Mouse (Mus musculus) kidney, embryonic 15.5 days (tissue): ENCODE data around the gene Clec3b. TPM values are rescaled to one million over a fixed set of nuclear protein-coding genes. Genes with fewer than 3 reads are reported as not detected.

ENCODE experiments used
- ATAC-seq: fragments of 200-750 bp; cut with Nextera tagmentation; replicated peaks from 2 replicates; pipeline ENCODE4 v1.8.0; 2017; ENCODE audit warnings: moderate TSS enrichment; ENCODE audit not compliant: low FRiP score
- H3K27ac ChIP-seq: fragments of 300-500 bp; sonication (generic); 2 replicates; pipeline ENCODE4 v1.5.1; 2015; ENCODE audit warnings: mild to moderate bottlenecking, inconsistent platforms
- H3K27me3 ChIP-seq: fragments of 300-500 bp; sonication (generic); 2 replicates; pipeline ENCODE4 v1.6.1; 2015; ENCODE audit warnings: inconsistent platforms
- H3K36me3 ChIP-seq: fragments of 300-500 bp; sonication (generic); 2 replicates; pipeline ENCODE4 v1.6.1; 2015; ENCODE audit warnings: inconsistent platforms
- H3K4me1 ChIP-seq: fragments of 300-500 bp; sonication (generic); 2 replicates; pipeline ENCODE4 v1.6.1; 2015; ENCODE audit warnings: inconsistent platforms
- H3K4me2 ChIP-seq: fragments of 300-500 bp; sonication (generic); 2 replicates; pipeline ENCODE4 v1.6.1; 2015; ENCODE audit warnings: moderate library complexity, mild to moderate bottlenecking, inconsistent platforms
- H3K4me3 ChIP-seq: fragments of 300-500 bp; sonication (generic); replicated peaks from 2 replicates; pipeline ENCODE4 v1.5.1; 2015; ENCODE audit warnings: mild to moderate bottlenecking, inconsistent platforms
- H3K9ac ChIP-seq: fragments of 300-500 bp; sonication (generic); 2 replicates; pipeline ENCODE4 v1.6.1; 2015; ENCODE audit warnings: mild to moderate bottlenecking, inconsistent platforms
- H3K9me3 ChIP-seq: fragments of 300-500 bp; sonication (generic); replicated peaks from 2 replicates; pipeline ENCODE4 v1.6.1; 2016; ENCODE audit warnings: inconsistent platforms
- WGBS: fragments of 180-500 bp; shearing (Covaris S2); methylation state at CpG from one replicate; pipeline ENCODE4 v1.1.7; 2015; ENCODE audit warnings: mixed read lengths; 5-methylcytosine and 5-hydroxymethylcytosine counted together
- polyA plus RNA-seq: library from polyadenylated mRNA; unstranded; fragments of >200 nt; fragmentation: Nextera tagmentation; extraction: Ambion mirVana; gene quantifications from 2 replicates; pipeline ENCODE4 v1.2.1, GENCODE M21; 2015

Clec3b gene
- polyA plus RNA-seq, 1 experiment from 2014 or later: 1.6 TPM

DNA sequence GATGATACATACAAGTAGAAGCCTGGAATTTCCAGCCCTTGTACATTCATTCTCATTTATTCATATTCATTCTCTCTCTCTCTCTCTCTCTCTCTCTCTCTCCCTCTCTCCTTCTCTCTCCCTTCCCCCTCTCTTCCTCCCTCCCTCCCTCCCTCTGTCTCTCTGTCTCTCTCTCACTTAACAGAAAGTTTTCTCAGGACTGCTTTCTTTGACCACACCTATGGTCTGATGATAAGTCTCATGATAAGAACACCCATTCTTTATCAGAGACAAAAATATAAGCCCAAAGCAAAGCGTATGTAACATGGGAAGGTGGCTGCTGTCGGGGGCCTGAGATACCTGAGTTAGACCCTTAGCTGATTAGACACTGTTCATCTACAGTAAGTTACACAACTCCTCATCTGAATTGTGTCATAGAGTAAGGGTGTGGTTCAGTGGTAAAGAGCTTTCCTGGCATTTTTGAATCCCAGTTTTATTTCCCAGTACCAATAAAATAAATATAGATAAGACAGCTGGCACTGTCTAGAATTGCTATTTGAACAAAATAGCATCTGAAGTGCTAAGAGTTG is 26.2 kb upstream of the Clec3b start:
- Histone ChIP-seq H3K4me2 (no peak overlapping the region), H3K27me3 (no peaks in the 10 kb centered on the region), H3K4me3 (no peak overlapping the region), H3K4me1 (no peaks in the 10 kb centered on the region), H3K27ac (no peak overlapping the region), H3K9ac (no peak overlapping the region), H3K36me3 (peaks cover 94% of the 10 kb centered on the region), H3K9me3 (no peaks in the 10 kb centered on the region)
- 87% methylated on average over 2 of the region's 2 CpGs for WGBS
- ATAC-seq: no peak

- H3K9me3 ChIP-seq: no peaks in the 10 kb centered on the region
- WGBS: 92% methylated on average over 6 of the region's 6 CpGs
- no peak overlapping the region for H3K4me2 ChIP-seq
- H3K4me3 ChIP-seq: no peak overlapping the region
- no peak for ATAC-seq
- no peaks in the 10 kb centered on the region for H3K4me1 ChIP-seq
- H3K27me3 ChIP-seq: no peaks in the 10 kb centered on the region
- no peak overlapping the region for H3K9ac ChIP-seq
- H3K36me3 ChIP-seq: peaks cover 94% of the 10 kb centered on the region
- no peak overlapping the region for H3K27ac ChIP-seq
Measured at GRCm38 (mm10) chr9:123127663-123128062, 23.1 kb upstream of the Clec3b start.

GRCm38 (mm10) chr9:123132994-123133393 is 17.8 kb upstream of the Clec3b start:
- no peaks in the 10 kb centered on the region for H3K27me3 ChIP-seq
- H3K9ac ChIP-seq: no peak overlapping the region
- 93% methylated on average over 3 of the region's 3 CpGs for WGBS
- H3K27ac ChIP-seq: no peak overlapping the region
- no peaks in the 10 kb centered on the region for H3K9me3 ChIP-seq
- H3K36me3 ChIP-seq: peaks cover 100% of the 10 kb centered on the region
- H3K4me2 ChIP-seq: no peak overlapping the region
- peaks cover 6% of the 10 kb centered on the region; the same call in 1 of the 2 replicates for H3K4me1 ChIP-seq
- H3K4me3 ChIP-seq: no peak overlapping the region
- ATAC-seq: no peak

DNA sequence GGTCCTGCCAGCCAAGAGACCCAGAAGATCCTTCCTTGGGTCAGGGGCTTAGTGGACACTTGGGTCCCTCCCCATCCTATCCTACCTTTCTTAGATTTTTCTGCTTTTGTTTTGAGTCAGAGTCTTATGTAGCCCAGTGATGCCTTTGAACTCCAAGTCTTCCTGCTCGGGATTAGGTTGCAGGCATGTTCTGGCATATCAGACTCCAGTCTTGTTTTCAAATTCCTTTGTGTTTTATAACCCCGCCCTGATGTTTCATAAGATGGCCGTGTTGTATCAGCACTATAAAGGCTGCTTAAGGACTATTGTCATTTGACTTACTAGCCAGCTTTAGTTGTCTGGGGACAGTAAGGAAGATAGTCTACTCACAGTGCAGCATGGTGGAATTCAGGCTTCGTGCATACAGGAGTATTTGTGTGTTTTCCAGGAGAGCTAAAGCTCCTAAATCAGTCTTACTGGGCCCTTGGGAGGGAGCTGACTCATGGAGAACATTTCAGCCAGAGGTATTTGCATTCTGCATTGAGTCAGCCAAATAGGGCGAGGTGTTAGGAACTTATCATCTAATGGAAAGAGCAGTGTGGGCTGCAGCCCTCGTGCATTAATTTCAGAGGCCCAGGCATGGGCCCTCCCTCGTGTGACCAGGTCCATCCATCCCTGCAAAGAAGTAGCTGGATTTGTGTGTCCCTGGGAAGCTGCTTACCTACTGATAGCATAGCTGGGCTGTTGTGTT is 13.6 kb upstream of the Clec3b start:
- Histone ChIP-seq H3K27ac (no peak overlapping the region), H3K4me1 (peaks cover 17% of the 10 kb centered on the region; the same call in 1 of the 2 replicates), H3K36me3 (peaks cover 86% of the 10 kb centered on the region), H3K4me3 (no peak overlapping the region), H3K9ac (no peak overlapping the region), H3K9me3 (no peaks in the 10 kb centered on the region), H3K27me3 (no peaks in the 10 kb centered on the region), H3K4me2 (no peak overlapping the region)
- WGBS: 72% methylated on average over 7 of the region's 7 CpGs
- no peak for ATAC-seq

DNA sequence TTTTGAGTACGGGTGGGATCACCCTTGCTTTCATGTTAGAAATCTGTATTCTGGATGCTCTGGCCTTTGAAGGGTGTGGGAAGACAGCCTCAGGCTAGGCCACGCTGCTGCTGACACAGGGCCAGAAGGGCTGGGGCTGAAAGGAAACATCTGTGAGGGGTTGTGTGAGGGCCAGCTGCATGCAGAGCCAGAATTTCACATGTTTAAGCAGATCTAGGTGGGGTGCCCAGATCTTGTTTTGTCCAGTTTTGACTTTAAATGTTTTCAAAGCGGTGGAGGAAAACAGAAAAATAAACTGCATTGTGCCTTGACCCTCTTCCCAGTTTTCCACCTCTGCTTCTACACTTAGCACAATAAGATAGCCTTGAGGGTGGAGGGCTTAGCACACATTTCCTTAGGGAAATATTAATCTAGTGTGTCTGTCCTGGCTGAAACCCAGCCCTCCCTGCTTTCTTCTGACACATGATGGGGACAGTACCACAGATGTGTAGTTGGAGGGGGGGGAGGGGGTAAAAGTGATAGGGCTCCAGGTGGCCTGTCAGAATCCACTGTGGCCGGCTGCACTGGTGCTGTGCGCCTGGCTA is 11.8 kb upstream of the Clec3b start:
- 46% methylated on average over 5 of the region's 5 CpGs for WGBS
- Histone ChIP-seq H3K27ac (peak overlapping the region; percentile 69), H3K4me2 (no peak overlapping the region), H3K27me3 (no peaks in the 10 kb centered on the region), H3K36me3 (peaks cover 85% of the 10 kb centered on the region), H3K4me1 (peaks cover 17% of the 10 kb centered on the region; the same call in 1 of the 2 replicates), H3K9me3 (peaks cover 2% of the 10 kb centered on the region; the same call in 1 of the 2 replicates), H3K4me3 (no peak overlapping the region), H3K9ac (no peak overlapping the region)
- peak; percentile 79 for ATAC-seq

DNA sequence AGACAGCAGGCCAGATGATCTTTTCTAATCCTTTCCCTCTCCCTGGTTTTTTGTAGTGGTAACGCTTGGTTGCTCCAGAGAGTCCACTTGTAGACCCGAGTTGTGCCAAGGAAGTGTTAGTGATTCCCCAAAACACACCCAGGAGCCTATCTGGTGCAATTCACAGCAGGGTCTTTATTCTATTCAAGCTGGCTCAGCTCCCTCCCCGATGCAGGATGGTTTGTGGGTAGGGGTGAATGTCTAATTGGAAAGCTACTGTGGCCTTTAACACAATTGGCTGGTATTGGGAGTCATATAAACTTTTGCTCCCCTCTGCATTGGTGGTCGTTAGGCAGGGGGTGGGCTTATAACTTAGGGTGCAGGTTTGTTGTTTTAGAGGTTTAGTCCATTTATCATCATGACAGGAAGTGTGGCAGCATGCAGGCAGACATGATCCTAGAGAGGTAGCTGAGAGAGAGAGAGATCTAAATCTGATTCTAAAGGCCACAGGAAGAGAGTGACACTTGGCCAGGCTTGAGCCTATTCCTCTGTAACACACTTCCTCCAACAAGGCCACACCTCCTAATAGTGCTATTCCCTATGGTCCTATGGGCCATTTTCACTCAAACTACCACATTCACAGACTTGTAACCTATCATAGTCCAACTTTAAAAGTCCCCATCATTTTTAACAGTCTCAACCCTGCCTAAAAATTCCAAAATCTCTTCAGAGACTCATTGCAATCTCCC is 10.7 kb upstream of the Clec3b start:
- peaks cover 79% of the 10 kb centered on the region for H3K36me3 ChIP-seq
- H3K4me2 ChIP-seq: no peak overlapping the region
- H3K4me3 ChIP-seq: no peak overlapping the region
- WGBS: 83% methylated on average over 4 of the region's 4 CpGs
- ATAC-seq: no peak
- H3K27ac ChIP-seq: peak overlapping the region; percentile 69
- H3K4me1 ChIP-seq: peaks cover 17% of the 10 kb centered on the region; the same call in 1 of the 2 replicates
- peaks cover 5% of the 10 kb centered on the region; the same call in 1 of the 2 replicates for H3K9me3 ChIP-seq
- H3K9ac ChIP-seq: no peak overlapping the region
- H3K27me3 ChIP-seq: no peaks in the 10 kb centered on the region

GRCm38 (mm10) chr9:123148430-123148829 is 2.3 kb upstream of the Clec3b start:
- Histone ChIP-seq H3K9ac (no peak overlapping the region), H3K36me3 (peaks cover 16% of the 10 kb centered on the region), H3K4me3 (no peak overlapping the region), H3K27ac (no peak overlapping the region), H3K4me1 (no peaks in the 10 kb centered on the region), H3K9me3 (peaks cover 10% of the 10 kb centered on the region; the same call in 1 of the 2 replicates), H3K27me3 (no peaks in the 10 kb centered on the region), H3K4me2 (no peak overlapping the region)
- 63% methylated on average over 5 of the region's 5 CpGs for WGBS
- no peak for ATAC-seq

- Histone ChIP-seq H3K4me2 (no peak overlapping the region), H3K27me3 (no peaks in the 10 kb centered on the region), H3K4me1 (peaks cover under 1% of the 10 kb centered on the region; the same call in 1 of the 2 replicates), H3K9me3 (no peaks in the 10 kb centered on the region), H3K9ac (no peak overlapping the region), H3K36me3 (no peaks in the 10 kb centered on the region), H3K27ac (no peak overlapping the region), H3K4me3 (no peak overlapping the region)
- ATAC-seq: no peak
- 42% methylated on average over 1 of the region's 1 CpGs for WGBS
Measured at GRCm38 (mm10) chr9:123151561-123151960, 815 bp downstream of the Clec3b start.

- Histone ChIP-seq H3K4me2 (no peak overlapping the region), H3K36me3 (no peaks in the 10 kb centered on the region), H3K27me3 (no peaks in the 10 kb centered on the region), H3K27ac (0 out of 2 replicates have a peak overlapping the region, but pooled peaks have one; percentile 30), H3K4me1 (peaks cover 4% of the 10 kb centered on the region; the same call in 1 of the 2 replicates), H3K9me3 (no peaks in the 10 kb centered on the region), H3K4me3 (no peak overlapping the region), H3K9ac (no peak overlapping the region)
- ATAC-seq: no peak
- WGBS: 69% methylated on average over 3 of the region's 3 CpGs
Measured at GRCm38 (mm10) chr9:123152026-123152425, 1.3 kb downstream of the Clec3b start.

DNA sequence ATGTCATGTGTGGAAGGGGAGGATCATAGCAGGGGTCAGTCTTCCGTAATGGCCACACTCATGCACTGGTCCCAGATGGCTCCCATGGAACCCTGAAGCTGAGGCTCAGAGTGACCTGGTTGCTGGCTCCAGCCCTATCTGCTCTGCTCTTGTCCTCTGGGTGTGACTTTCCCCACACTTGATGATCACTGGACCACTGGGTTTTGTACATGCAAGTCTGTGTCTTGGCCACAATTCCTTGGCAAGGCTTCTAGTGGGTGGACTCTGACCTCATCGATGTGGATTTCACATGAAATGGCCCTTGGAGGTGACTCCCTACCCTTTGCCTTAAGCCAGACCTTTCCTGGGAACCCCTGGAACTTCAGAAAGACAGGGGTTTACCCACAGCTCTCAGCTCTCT is 2.4 kb downstream of the Clec3b start:
- Histone ChIP-seq H3K4me2 (no peak overlapping the region), H3K9ac (no peak overlapping the region), H3K9me3 (no peaks in the 10 kb centered on the region), H3K27me3 (no peaks in the 10 kb centered on the region), H3K4me1 (peaks cover 4% of the 10 kb centered on the region; the same call in 1 of the 2 replicates), H3K36me3 (no peaks in the 10 kb centered on the region), H3K27ac (no peak overlapping the region), H3K4me3 (no peak overlapping the region)
- ATAC-seq: no peak
- 80% methylated on average over 2 of the region's 2 CpGs for WGBS

DNA sequence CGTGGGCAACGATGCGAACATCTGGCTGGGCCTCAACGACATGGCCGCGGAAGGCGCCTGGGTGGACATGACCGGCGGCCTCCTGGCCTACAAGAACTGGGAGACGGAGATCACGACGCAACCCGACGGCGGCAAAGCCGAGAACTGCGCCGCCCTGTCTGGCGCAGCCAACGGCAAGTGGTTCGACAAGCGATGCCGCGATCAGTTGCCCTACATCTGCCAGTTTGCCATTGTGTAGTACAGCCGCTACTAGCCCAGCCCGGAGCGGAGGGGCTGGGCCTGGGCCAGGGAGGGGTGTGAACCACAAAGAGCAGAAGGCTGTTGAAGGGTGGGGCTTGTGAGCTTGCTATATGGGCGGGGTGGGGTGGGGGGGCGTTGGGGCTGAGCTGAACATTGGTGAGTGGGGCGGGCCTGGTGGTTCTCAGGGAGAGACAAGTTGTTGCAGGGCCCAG is 6.2 kb downstream of the Clec3b start:
- Histone ChIP-seq H3K27me3 (no peaks in the 10 kb centered on the region), H3K9ac (no peak overlapping the region)
- 36% methylated on average over 30 of the region's 30 CpGs for WGBS

More for the DNA sequence above, 6.2 kb downstream of the Clec3b start:
- ATAC-seq: peak; percentile 69
- peak overlapping the region; percentile 28; the same call in 1 of the 2 replicates for H3K4me3 ChIP-seq
- no peaks in the 10 kb centered on the region for H3K36me3 ChIP-seq
- H3K27ac ChIP-seq: no peak overlapping the region
- peak overlapping the region; percentile 48 for H3K4me2 ChIP-seq
- peaks cover 5% of the 10 kb centered on the region; the same call in 1 of the 2 replicates for H3K4me1 ChIP-seq
- H3K9me3 ChIP-seq: no peaks in the 10 kb centered on the region
